Mouse (Mus musculus) midbrain, embryonic 12.5 days (tissue): Measurements from ENCODE around the gene Arhgap23. TPM values are rescaled to one million over a fixed set of nuclear protein-coding genes. Genes with fewer than 3 reads are reported as not detected.

Experiments used
- ATAC-seq: fragments of 200-750 bp; cut with Nextera tagmentation; 2 replicates; pipeline ENCODE4 v1.8.0; 2017; ENCODE audit warnings: low read depth, moderate TSS enrichment, moderate library complexity; ENCODE audit not compliant: low FRiP score
- H3K27ac ChIP-seq: fragments of 300-500 bp; sonication (generic); replicated peaks from 2 replicates; pipeline ENCODE4 v1.5.1; 2016; ENCODE audit warnings: mild to moderate bottlenecking
- H3K27me3 ChIP-seq: fragments of 300-500 bp; sonication (generic); 2 replicates; pipeline ENCODE4 v1.6.1; 2016; ENCODE audit warnings: mild to moderate bottlenecking
- H3K36me3 ChIP-seq: fragments of 300-500 bp; sonication (generic); 2 replicates; pipeline ENCODE4 v1.6.1; 2016
- H3K4me1 ChIP-seq: fragments of 300-500 bp; sonication (generic); 2 replicates; pipeline ENCODE4 v1.6.1; 2016
- H3K4me2 ChIP-seq: fragments of 300-500 bp; sonication (generic); replicated peaks from 2 replicates; pipeline ENCODE4 v1.6.1; 2016; ENCODE audit warnings: mild to moderate bottlenecking, moderate library complexity
- H3K4me3 ChIP-seq: fragments of 300-500 bp; sonication (generic); 2 replicates; pipeline ENCODE4 v1.5.1; 2016; ENCODE audit warnings: mild to moderate bottlenecking
- H3K9ac ChIP-seq: fragments of 300-500 bp; sonication (generic); replicated peaks from 2 replicates; pipeline ENCODE4 v1.6.1; 2016; ENCODE audit warnings: mild to moderate bottlenecking, moderate library complexity
- H3K9me3 ChIP-seq: fragments of 300-500 bp; sonication (generic); 2 replicates; pipeline ENCODE4 v1.6.1; 2016; ENCODE audit warnings: mild to moderate bottlenecking
- WGBS: fragments of 180-500 bp; shearing (Covaris S2); methylation state at CpG from one replicate; pipeline ENCODE4 v1.1.7; 2016; 5-methylcytosine and 5-hydroxymethylcytosine counted together
- polyA plus RNA-seq: library from polyadenylated mRNA; unstranded; fragments of >200 nt; fragmentation: Nextera tagmentation; extraction: Ambion mirVana; gene quantifications from 2 replicates; pipeline ENCODE4 v1.2.1, GENCODE M21; 2016

The Arhgap23 gene
- polyA plus RNA-seq, 1 experiment from 2014 or later, result 6.3 TPM

GRCm38 (mm10) chr11:97451625-97452024 is 36.3 kb downstream of the Arhgap23 start:
- H3K4me2 ChIP-seq, result peak overlapping the region; percentile 58
- WGBS, result 92% methylated on average over 15 of the region's 15 CpGs
- no peaks in the 10 kb centered on the region for H3K9me3 ChIP-seq
- H3K27ac ChIP-seq, result no peak overlapping the region
- H3K9ac ChIP-seq, result no peak overlapping the region
- no peak for ATAC-seq
- peaks cover 31% of the 10 kb centered on the region for H3K36me3 ChIP-seq
- peaks cover 24% of the 10 kb centered on the region for H3K4me1 ChIP-seq
- no peaks in the 10 kb centered on the region for H3K27me3 ChIP-seq
- H3K4me3 ChIP-seq, result no peak overlapping the region

GRCm38 (mm10) chr11:97457120-97457519 is 41.8 kb downstream of the Arhgap23 start:
- 85% methylated on average over 4 of the region's 4 CpGs for WGBS
- no peak overlapping the region for H3K4me3 ChIP-seq
- peaks cover 57% of the 10 kb centered on the region for H3K36me3 ChIP-seq
- ATAC-seq, result no peak
- H3K4me2 ChIP-seq, result no peak overlapping the region
- peaks cover 13% of the 10 kb centered on the region; the same call in 1 of the 2 replicates for H3K27me3 ChIP-seq
- no peak overlapping the region for H3K9ac ChIP-seq
- no peaks in the 10 kb centered on the region for H3K9me3 ChIP-seq
- H3K4me1 ChIP-seq, result no peaks in the 10 kb centered on the region
- H3K27ac ChIP-seq, result no peak overlapping the region

- 88% methylated on average over 3 of the region's 3 CpGs for whole genome bisulfite sequencing
- peaks cover 67% of the 10 kb centered on the region for H3K36me3 ChIP-seq
Measured at GRCm38 (mm10) chr11:97461307-97461820, 46.0 kb downstream of the Arhgap23 start.

GRCm38 (mm10) chr11:97462538-97462937 is 47.2 kb downstream of the Arhgap23 start:
- Histone ChIP-seq H3K27me3 (peaks cover 39% of the 10 kb centered on the region), H3K36me3 (peaks cover 68% of the 10 kb centered on the region), H3K4me2 (no peak overlapping the region), H3K9me3 (no peaks in the 10 kb centered on the region), H3K9ac (no peak overlapping the region), H3K4me1 (no peaks in the 10 kb centered on the region), H3K4me3 (no peak overlapping the region), H3K27ac (no peak overlapping the region)
- 85% methylated on average over 6 of the region's 6 CpGs for WGBS
- ATAC-seq, result no peak

More at GRCm38 (mm10) chr11:97461307-97461820, 46.0 kb downstream of the Arhgap23 start:
- Histone ChIP-seq H3K27me3 (peaks cover 39% of the 10 kb centered on the region), H3K4me2 (no peak overlapping the region), H3K27ac (no peak overlapping the region), H3K9me3 (no peaks in the 10 kb centered on the region), H3K9ac (no peak overlapping the region), H3K4me3 (no peak overlapping the region), H3K4me1 (no peaks in the 10 kb centered on the region)
- no peak for ATAC-seq

GRCm38 (mm10) chr11:97463166-97463565 is 47.8 kb downstream of the Arhgap23 start:
- Histone ChIP-seq H3K9me3 (no peaks in the 10 kb centered on the region), H3K4me3 (no peak overlapping the region), H3K4me1 (no peaks in the 10 kb centered on the region), H3K36me3 (peaks cover 68% of the 10 kb centered on the region), H3K4me2 (no peak overlapping the region), H3K27me3 (peaks cover 39% of the 10 kb centered on the region), H3K9ac (no peak overlapping the region), H3K27ac (no peak overlapping the region)
- WGBS, result 30% methylated on average over 30 of the region's 33 CpGs
- ATAC-seq, result no peak

- Histone ChIP-seq H3K27me3 (peaks cover 39% of the 10 kb centered on the region), H3K36me3 (peaks cover 67% of the 10 kb centered on the region)
Measured at GRCm38 (mm10) chr11:97463991-97464390, 48.7 kb downstream of the Arhgap23 start.

GRCm38 (mm10) chr11:97465957-97466356 is 50.6 kb downstream of the Arhgap23 start:
- H3K4me1 ChIP-seq, result no peaks in the 10 kb centered on the region
- ATAC-seq, result no peak
- H3K36me3 ChIP-seq, result peaks cover 64% of the 10 kb centered on the region
- no peak overlapping the region for H3K4me2 ChIP-seq
- H3K27me3 ChIP-seq, result peaks cover 38% of the 10 kb centered on the region
- no peak overlapping the region for H3K9ac ChIP-seq
- 92% methylated on average over 12 of the region's 12 CpGs for WGBS
- H3K27ac ChIP-seq, result no peak overlapping the region
- no peaks in the 10 kb centered on the region for H3K9me3 ChIP-seq
- no peak overlapping the region for H3K4me3 ChIP-seq

More at GRCm38 (mm10) chr11:97463991-97464390, 48.7 kb downstream of the Arhgap23 start:
- no peak overlapping the region for H3K27ac ChIP-seq
- H3K9me3 ChIP-seq, result no peaks in the 10 kb centered on the region
- no peak overlapping the region for H3K4me2 ChIP-seq
- no peaks in the 10 kb centered on the region for H3K4me1 ChIP-seq
- no peak overlapping the region for H3K9ac ChIP-seq
- H3K4me3 ChIP-seq, result no peak overlapping the region
- WGBS, result 88% methylated on average over 4 of the region's 4 CpGs
- ATAC-seq, result no peak

- no peak for ATAC-seq
- H3K4me2 ChIP-seq, result no peak overlapping the region
- WGBS, result 80% methylated on average over 10 of the region's 10 CpGs
- no peak overlapping the region for H3K4me3 ChIP-seq
- peaks cover 57% of the 10 kb centered on the region for H3K36me3 ChIP-seq
- no peak overlapping the region for H3K27ac ChIP-seq
- H3K9ac ChIP-seq, result no peak overlapping the region
- no peaks in the 10 kb centered on the region for H3K4me1 ChIP-seq
- H3K9me3 ChIP-seq, result no peaks in the 10 kb centered on the region
- peaks cover 31% of the 10 kb centered on the region for H3K27me3 ChIP-seq
Measured at GRCm38 (mm10) chr11:97466444-97467160, 51.3 kb downstream of the Arhgap23 start.

GRCm38 (mm10) chr11:97468639-97469287 is 53.4 kb downstream of the Arhgap23 start:
- no peaks in the 10 kb centered on the region for H3K9me3 ChIP-seq
- no peak overlapping the region for H3K27ac ChIP-seq
- peaks cover 10% of the 10 kb centered on the region for H3K27me3 ChIP-seq
- no peaks in the 10 kb centered on the region for H3K4me1 ChIP-seq
- H3K4me3 ChIP-seq, result no peak overlapping the region
- no peak for ATAC-seq
- no peak overlapping the region for H3K4me2 ChIP-seq
- 45% methylated on average over 14 of the region's 14 CpGs for WGBS
- H3K36me3 ChIP-seq, result peaks cover 42% of the 10 kb centered on the region
- no peak overlapping the region for H3K9ac ChIP-seq

GRCm38 (mm10) chr11:97469828-97470227 is 54.5 kb downstream of the Arhgap23 start:
- no peaks in the 10 kb centered on the region for H3K27me3 ChIP-seq
- no peak for ATAC-seq
- no peaks in the 10 kb centered on the region for H3K4me1 ChIP-seq
- H3K9ac ChIP-seq, result no peak overlapping the region
- no peaks in the 10 kb centered on the region for H3K9me3 ChIP-seq
- WGBS, result 86% methylated on average over 7 of the region's 7 CpGs
- H3K36me3 ChIP-seq, result peaks cover 31% of the 10 kb centered on the region
- H3K4me2 ChIP-seq, result no peak overlapping the region
- no peak overlapping the region for H3K4me3 ChIP-seq
- H3K27ac ChIP-seq, result no peak overlapping the region

GRCm38 (mm10) chr11:97471276-97471675 is 55.9 kb downstream of the Arhgap23 start:
- H3K4me1 ChIP-seq, result no peaks in the 10 kb centered on the region
- no peak overlapping the region for H3K27ac ChIP-seq
- 83% methylated on average over 6 of the region's 6 CpGs for WGBS
- peaks cover 25% of the 10 kb centered on the region for H3K36me3 ChIP-seq
- no peak overlapping the region for H3K4me2 ChIP-seq
- no peak overlapping the region for H3K4me3 ChIP-seq
- no peaks in the 10 kb centered on the region for H3K9me3 ChIP-seq
- ATAC-seq, result no peak
- H3K27me3 ChIP-seq, result no peaks in the 10 kb centered on the region
- H3K9ac ChIP-seq, result no peak overlapping the region

- H3K9ac ChIP-seq, result no peak overlapping the region
- no peaks in the 10 kb centered on the region for H3K27me3 ChIP-seq
- ATAC-seq, result no peak
- no peaks in the 10 kb centered on the region for H3K9me3 ChIP-seq
- no peak overlapping the region for H3K4me2 ChIP-seq
- H3K27ac ChIP-seq, result no peak overlapping the region
- no peak overlapping the region for H3K4me3 ChIP-seq
- WGBS, result 64% methylated on average over 8 of the region's 8 CpGs
- no peaks in the 10 kb centered on the region for H3K4me1 ChIP-seq
- H3K36me3 ChIP-seq, result peaks cover 19% of the 10 kb centered on the region; the same call in 1 of the 2 replicates
Measured at GRCm38 (mm10) chr11:97476334-97477095, 61.2 kb downstream of the Arhgap23 start.
